Comparison of ENCODE assay signal across 14 mouse cellular contexts in genomic region chr7:123323388-123323787, GRCm38 (mm10). TPM values are rescaled to one million over a fixed set of nuclear protein-coding genes. Genes with fewer than 3 reads are reported as not detected.
DNase-seq lines count a peak whose midpoint lies in the region; ATAC-seq and TF ChIP-seq lines count a peak whose summit lies in the region.
"Had no signal": no experiment of that assay in that cellular context is flagged by ENCODE, and none has a peak within 500 bp of the region (broad histone marks: within the 10 kb centered on the region; RNA-seq: fewer than 3 reads in every experiment).

No protein-coding gene starts in this region.

- no peaks in the 10 kb centered on the region for H3K27me3 ChIP-seq in heart, postnatal 0 days (ENCODE audit: control insufficient read depth, insufficient read depth, low read length)
- H3K27me3 ChIP-seq: embryonic facial prominence, embryonic 13.5 days; limb, embryonic 12.5 days had no signal

- H3K4me1 ChIP-seq in heart, postnatal 0 days (ENCODE audit: control insufficient read depth, insufficient read depth) = peaks cover 12% of the 10 kb centered on the region; the same call in 1 of the 2 replicates

- H3K36me3 ChIP-seq in heart, postnatal 0 days (replicated peaks; ENCODE audit: control insufficient read depth, insufficient read depth, low read length) = peaks cover 44% of the 10 kb centered on the region

- TF ChIP-seq CTCF in heart, postnatal 0 days (IDR thresholded peaks at IDR 0.05; ENCODE audit: low read depth) = no peak

- DNase-seq in gastrocnemius, postnatal 25 days = peak; percentile 33
- no peak for DNase-seq in gastrocnemius, postnatal 36 days
- DNase-seq in heart, adult 8-10 months (ENCODE audit: low spot score) = peak; percentile 51
- peak; percentile 67 for DNase-seq in heart, postnatal 0 days (ENCODE audit: low spot score)
- DNase-seq in lung, postnatal 10 days = peak; percentile 50
- DNase-seq in adrenal gland, postnatal 25 days = no peak
- no peak for DNase-seq in T-cell, adult 2 months (ENCODE audit: low spot score)
- DNase-seq in retina, postnatal 1 day = no peak
- DNase-seq: adrenal gland, adult 8-10 months; cerebellum, adult 18-20 months; midbrain, embryonic 14.5 days had no signal

- no peak for TF ChIP-seq EP300 in heart, postnatal 0 days (IDR thresholded peaks at IDR 0.05; ENCODE audit: low read depth)

- ATAC-seq in heart, postnatal 0 days (ENCODE audit: insufficient read depth, low read depth) = peak; percentile 74

- H3K4me3 ChIP-seq in heart, postnatal 0 days (ENCODE audit: low read depth, low read length) = no peak overlapping the region
- H3K4me3 ChIP-seq: embryonic facial prominence, embryonic 13.5 days; forebrain, embryonic 10.5 days; limb, embryonic 12.5 days had no signal

- H3K27ac ChIP-seq in heart, postnatal 0 days (ENCODE audit: low read depth) = peak overlapping the region; percentile 26; the same call in 1 of the 2 replicates
- H3K27ac ChIP-seq: embryonic facial prominence, embryonic 13.5 days; forebrain, embryonic 10.5 days; limb, embryonic 12.5 days had no signal

- no peak overlapping the region for H3K4me2 ChIP-seq in heart, postnatal 0 days (ENCODE audit: low read depth, low read length)
- H3K4me2 ChIP-seq: embryonic facial prominence, embryonic 13.5 days; limb, embryonic 12.5 days had no signal

- intact Hi-C loops in gastrocnemius, postnatal 36 days (cut with DNase I) = loop anchor here (10.0 kb wide), 1 partner anchor 141 kb away; the partner anchor contains the start of gene Aqp8

- no peak overlapping the region for H3K9ac ChIP-seq in heart, postnatal 0 days (replicated peaks; ENCODE audit: low read depth, low read length)
- H3K9ac ChIP-seq: embryonic facial prominence, embryonic 13.5 days; limb, embryonic 12.5 days had no signal

- whole genome bisulfite sequencing in heart, postnatal 0 days = 36% methylated on average over 2 of the region's 2 CpGs

- no peaks in the 10 kb centered on the region for H3K9me3 ChIP-seq in heart, postnatal 0 days (replicated peaks; ENCODE audit: control insufficient read depth, low read length)
- H3K9me3 ChIP-seq: embryonic facial prominence, embryonic 13.5 days; forebrain, embryonic 10.5 days; limb, embryonic 12.5 days had no signal

RNA-seq across cellular contexts. Expression of gene Lcmt1, which starts 46.2 kb away (rescaled TPM):
- total RNA-seq in gastrocnemius, postnatal 25 days (2021) = 10 to 100 TPM; 22.9 to 23.9 TPM
- 10 to 100 TPM; 23.0 to 29.8 TPM for total RNA-seq in gastrocnemius, postnatal 36 days (2021)
- 10 to 100 TPM; 19.4 to 24.9 (median 20.9) TPM for total RNA-seq in heart, adult 8-10 months (2022)
- total RNA-seq in heart, postnatal 0 days (2014; rRNA removed; ENCODE audit: low replicate concordance) = 12.4 and 14.7 TPM in 2 replicates
- 36.2 and 38.6 TPM in 2 replicates for polyA plus RNA-seq in heart, postnatal 0 days (2015; fragmentation: Nextera tagmentation; extraction: Ambion mirVana)
- total RNA-seq in adrenal gland, postnatal 25 days (2021) = 20.9 and 34.2 TPM in 2 replicates

RNA-seq across cellular contexts. Expression of gene Arhgap17, which starts 46.3 kb away (rescaled TPM):
- 10 to 100 TPM; 13.1 to 13.8 TPM for total RNA-seq in gastrocnemius, postnatal 25 days (2021)
- total RNA-seq in gastrocnemius, postnatal 36 days (2021) = 10 to 100 TPM; 13.5 to 15.9 TPM
- total RNA-seq in heart, adult 8-10 months (2022) = 10 to 100 TPM; 13.5 to 18.1 (median 14.5) TPM
- total RNA-seq in heart, postnatal 0 days (2014; rRNA removed; ENCODE audit: low replicate concordance) = 8.9 and 11.4 TPM in 2 replicates
- polyA plus RNA-seq in heart, postnatal 0 days (2015; fragmentation: Nextera tagmentation; extraction: Ambion mirVana) = 6.4 and 7.1 TPM in 2 replicates
- 70.8 and 76.6 TPM in 2 replicates for total RNA-seq in adrenal gland, postnatal 25 days (2021)

Comparison
In these comparisons a context has a peak if more than half of its experiments do, and no peak if none do; other contexts are left out.
1. DNase-seq: peak in gastrocnemius, postnatal 25 days (single experiment), heart, adult 8-10 months (single experiment), heart, postnatal 0 days (single experiment) and lung, postnatal 10 days (single experiment); none in gastrocnemius, postnatal 36 days (0 of 2), adrenal gland, postnatal 25 days (single experiment), T-cell, adult 2 months (single experiment) and retina, postnatal 1 day (single experiment).